Mouse (Mus musculus): ENCODE results near the gene Mdm2.
A peak's percentile ranks its signal among the peaks of the same experiment; 100 is the strongest.

Gene Mdm2

DNA sequence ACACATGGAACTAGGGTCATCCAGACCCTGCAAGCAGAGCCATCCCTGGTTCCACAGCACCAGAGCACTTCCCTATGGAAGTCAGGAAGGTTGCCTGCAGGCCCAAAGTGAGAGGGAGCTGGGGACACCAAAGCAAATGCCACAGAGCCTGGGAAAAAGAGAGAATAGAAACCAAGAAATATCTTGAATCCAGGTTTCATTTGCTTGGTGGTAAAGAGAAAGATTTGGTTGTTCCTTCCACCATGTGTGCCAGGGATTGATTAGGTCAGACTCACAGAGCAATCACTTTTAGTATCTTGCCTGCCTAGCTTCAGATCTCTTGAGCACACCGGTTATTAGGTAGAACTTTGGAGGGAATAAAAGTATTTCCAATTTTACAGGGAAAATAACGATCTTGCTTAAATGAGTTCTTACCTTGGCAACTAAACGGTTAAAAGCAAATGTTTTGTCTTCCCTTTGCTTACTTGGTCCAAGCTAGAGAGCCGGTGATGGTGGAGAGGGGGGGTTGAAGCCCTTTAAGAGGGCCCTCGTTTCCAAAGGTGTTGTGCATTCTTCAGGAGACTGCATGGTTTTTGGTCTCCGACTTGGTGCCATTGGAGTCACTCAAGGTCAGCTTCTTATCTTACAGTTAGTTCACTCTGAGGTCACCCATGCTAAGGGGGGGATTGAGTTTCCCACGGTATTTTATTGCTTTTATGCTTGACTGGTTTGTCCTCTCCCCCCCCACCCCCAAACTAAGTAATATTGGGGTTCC, 54.5 kb downstream of the Mdm2 start:
- no peak for DNase-seq (ENCODE audit: low spot score in 2 of 2)

DNA sequence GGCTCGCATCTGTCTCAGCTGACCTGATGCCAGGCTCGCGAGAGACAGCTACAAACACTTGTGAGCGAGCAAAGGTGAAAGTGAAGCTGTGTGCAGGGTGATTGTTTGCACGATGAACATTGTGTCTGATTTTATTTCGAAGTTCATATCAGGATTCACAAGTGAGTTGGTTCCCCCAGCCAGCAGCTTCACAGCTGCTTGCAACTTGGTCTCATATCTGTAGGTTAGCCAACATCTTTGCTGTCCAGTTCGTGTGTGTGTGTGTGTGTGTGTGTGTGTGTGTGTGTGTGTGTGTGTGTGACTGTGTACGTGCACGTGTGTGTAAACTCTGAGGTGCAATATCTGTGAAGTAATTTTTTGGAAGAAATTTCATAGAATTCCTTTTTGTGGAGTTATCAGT, 55.1 kb downstream of the Mdm2 start:
- DNase-seq (ENCODE audit: low spot score in 2 of 2): no peak

- DNase-seq (ENCODE audit: low spot score in 2 of 2): no peak
These were observed 55.9 kb downstream of the Mdm2 start for GRCm38 (mm10) chr10:117654576-117655123.

- DNase-seq (ENCODE audit: low spot score in 2 of 2): no peak
These were observed 56.8 kb downstream of the Mdm2 start for GRCm38 (mm10) chr10:117653779-117654173.

GRCm38 (mm10) chr10:117652930-117653778, 57.4 kb downstream of the Mdm2 start:
- DNase-seq (ENCODE audit: low spot score in 2 of 2): no peak

- no peak for DNase-seq (ENCODE audit: low spot score in 2 of 2)
These were observed 58.2 kb downstream of the Mdm2 start for GRCm38 (mm10) chr10:117652378-117652774.

DNA sequence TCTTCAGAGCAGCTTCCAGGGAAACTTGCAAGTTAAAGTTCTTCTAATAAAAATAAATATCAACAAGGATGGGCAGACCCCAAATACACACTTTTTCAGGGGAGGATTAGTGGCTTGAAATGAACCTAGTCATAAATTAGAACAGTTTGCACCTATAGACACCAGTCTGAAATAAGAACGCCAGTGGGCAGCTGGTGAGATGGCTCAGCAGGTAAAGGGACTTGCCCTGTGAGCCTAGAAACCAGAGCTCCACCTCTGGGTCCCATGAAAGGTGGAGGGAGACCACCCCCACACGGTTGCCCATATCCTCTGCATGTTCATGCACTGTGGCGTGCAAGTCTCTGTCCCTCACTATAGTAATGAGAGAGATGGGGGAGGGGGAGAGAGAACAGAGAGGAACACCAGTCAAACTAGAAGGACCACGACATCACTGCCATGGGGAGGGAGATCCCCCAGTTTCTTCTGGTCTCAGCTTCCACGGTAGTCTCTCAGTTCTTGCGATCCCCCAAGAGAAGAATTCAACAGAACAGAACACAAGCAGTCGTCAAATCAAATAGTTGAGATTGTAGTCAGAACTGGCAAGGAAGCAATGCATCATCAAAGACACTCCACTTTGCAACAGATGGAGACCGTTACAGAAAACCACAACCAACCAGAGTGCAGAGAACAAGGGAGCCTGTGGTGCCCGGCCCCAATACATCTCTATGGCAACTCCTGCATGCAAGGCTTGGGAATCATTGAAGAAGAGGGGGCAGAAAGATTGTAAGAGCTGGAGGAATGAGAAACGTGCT, 58.8 kb downstream of the Mdm2 start:
- DNase-seq (ENCODE audit: low spot score in 2 of 2): no peak

GRCm38 (mm10) chr10:117650725-117651124, 59.8 kb downstream of the Mdm2 start:
- no peak for DNase-seq (ENCODE audit: low spot score in 2 of 2)

DNA sequence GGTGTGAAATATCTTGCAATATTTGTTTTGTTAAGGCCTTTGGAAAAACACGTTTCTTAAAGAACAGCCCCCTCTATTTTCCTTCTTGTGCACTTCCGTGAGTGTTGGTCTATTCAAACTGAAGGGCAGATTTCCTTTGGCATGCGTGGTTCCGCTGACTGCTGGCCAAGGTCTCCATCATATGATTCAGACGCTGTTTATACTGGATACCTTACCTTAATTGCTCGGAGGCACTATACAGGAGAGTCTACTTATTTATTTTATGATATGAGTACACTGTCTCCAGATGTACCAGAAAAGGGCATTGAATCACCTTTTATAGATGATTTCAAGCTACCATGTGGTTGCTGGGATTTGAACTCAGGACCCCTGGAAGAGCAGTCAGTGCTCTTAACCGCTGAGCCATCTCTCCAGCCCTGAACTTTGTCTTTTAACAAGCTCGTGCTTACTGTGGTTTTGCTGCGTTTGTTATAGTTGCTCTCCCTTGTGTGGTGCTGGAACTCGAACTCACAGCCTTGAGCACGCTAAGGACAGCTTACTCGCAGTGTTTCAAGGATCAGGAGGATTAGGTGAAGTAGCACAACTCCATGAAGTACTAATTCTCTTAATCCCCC, 60.4 kb downstream of the Mdm2 start:
- DNase-seq (ENCODE audit: low spot score in 2 of 2): no peak

GRCm38 (mm10) chr10:117649292-117650041, 61.1 kb downstream of the Mdm2 start:
- no peak for DNase-seq (ENCODE audit: low spot score in 2 of 2)

DNA sequence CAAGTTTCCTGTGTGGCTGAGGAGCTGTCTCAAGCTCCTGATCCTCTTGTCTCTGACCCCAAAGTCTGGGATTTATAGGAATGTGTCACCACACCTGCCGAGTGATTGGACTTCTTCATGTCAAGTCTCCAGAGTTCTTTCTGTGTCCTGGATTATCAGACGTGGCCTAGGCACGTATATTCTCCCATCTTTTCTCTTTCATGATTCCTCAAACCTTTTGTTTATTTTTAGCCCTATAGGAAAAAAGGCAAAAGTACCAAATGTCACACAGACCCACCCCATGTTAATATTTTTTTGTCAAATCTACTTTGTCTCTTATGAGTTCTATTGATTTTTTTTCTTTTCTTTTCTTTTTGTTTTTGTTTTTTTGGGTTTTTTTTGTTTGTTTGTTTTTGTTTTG, 61.9 kb downstream of the Mdm2 start:
- DNase-seq (ENCODE audit: low spot score in 2 of 2): no peak

GRCm38 (mm10) chr10:117647964-117648472, 62.5 kb downstream of the Mdm2 start:
- no peak for DNase-seq (ENCODE audit: low spot score in 2 of 2)

GRCm38 (mm10) chr10:117647158-117647505, 63.4 kb downstream of the Mdm2 start:
- peak; percentile 15 to 30 for DNase-seq (ENCODE audit: low spot score in 2 of 2)

- no peak for DNase-seq (ENCODE audit: low spot score in 2 of 2)
These were observed 63.9 kb downstream of the Mdm2 start for GRCm38 (mm10) chr10:117646482-117647157.

DNA sequence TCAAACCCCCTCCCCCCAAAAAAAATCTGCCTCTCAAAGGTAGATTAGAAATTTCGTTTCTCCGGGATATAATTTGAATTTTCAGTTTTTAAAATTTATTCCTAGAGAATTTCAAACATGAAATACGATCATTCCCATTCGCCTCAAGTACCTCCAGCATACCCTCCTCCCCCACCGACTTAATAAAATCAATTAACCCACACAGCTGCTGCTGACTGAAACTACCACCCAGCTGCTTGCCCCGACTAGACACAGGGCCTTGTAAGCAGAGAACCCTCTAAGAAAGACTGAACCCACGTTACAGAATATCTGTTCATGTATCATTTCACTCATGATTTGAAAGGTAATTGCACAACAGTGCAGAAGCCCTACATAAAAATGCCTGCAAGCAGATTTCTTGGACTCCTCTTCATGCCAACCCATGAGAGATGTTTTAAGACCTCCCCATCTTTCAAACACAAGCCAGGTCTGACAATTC, 65.0 kb downstream of the Mdm2 start:
- DNase-seq (ENCODE audit: low spot score in 2 of 2): no peak

DNA sequence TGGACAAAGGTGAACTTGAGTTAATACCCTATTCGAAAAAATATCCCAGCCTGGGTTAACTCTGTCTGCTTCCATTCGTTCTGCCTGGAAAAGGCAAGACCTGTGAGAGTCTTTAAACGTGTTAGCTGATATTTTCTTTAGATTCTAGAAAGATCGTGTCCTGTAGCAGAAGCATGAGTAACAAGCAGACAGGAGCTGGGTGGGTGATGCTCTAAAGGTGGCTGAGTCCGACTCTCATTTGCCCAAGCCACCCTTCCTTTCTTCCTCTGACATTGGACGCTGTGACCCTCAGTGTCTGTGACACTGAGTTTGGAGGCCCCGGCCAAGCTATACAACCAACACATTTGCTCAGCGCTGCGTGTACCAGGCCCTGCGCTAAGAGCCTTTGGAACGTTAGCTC, 65.7 kb downstream of the Mdm2 start:
- DNase-seq (ENCODE audit: low spot score in 2 of 2): no peak

DNA sequence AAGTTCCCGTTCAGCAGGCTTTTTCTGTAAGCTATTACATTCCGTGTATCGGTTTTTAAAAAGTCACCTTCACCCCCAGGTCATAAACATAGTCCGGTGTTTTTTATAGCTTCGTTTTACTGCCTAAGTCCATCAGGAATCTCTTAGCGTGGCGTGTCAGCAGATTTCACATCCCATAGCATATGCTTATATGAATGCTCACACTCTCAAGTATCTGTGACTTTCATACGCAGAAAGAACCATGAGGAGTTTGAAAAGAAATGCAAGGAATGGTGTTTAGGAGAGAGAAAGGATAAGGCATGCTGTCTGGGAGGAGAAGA, 66.2 kb downstream of the Mdm2 start:
- no peak for DNase-seq (ENCODE audit: low spot score in 2 of 2)

DNA sequence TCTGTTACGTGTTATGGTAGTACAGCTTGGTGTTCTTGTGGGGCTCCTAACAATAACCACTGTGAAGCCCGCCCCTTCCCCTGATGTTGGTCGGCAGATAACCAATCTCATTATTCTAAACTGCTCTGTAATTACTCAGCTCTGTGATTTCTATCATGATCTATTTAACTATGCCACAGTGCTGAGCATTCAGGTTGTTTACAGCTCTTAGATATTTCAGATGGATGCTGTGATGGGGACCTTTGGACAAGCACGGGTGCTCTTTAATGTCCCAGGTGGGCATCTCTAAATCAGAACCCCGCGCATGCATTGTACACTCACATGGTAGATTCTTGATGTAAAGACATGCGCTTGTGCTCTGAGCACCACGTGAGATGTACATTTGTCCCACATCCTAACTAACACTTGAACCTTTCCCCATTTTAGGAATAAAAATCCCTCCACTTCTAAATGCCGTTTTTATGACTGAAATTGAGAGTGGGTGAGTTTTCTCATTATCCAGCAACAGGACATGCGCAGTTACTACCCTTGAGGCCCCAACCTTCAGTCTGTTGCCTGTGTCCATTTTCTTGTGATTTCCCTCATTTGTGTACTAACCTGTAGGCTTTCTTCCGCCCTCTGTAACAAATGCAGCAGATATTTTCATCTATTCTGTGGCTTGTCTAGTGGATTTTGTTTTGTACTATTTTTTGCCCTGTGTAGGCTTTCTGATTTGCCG, 66.7 kb downstream of the Mdm2 start:
- no peak for DNase-seq (ENCODE audit: low spot score in 2 of 2)

DNA sequence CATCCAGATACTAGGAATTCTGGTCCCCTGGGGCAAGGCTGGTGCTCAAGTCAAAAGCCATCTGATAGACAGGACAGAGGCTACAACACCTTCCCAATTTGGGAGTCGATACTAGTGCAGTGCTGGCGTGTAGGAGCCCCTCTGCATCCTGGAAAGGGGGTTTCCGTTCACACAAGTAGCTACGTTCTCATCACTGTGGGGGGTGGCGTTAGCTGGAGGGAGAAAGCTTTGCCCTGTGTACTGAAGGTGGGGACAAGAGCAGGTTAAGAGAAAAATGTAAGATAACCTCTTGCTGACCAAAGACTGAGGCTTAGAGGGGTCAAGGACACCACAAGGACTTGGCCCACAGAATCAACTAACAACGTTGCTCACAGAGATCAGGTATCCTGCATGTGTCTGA, 67.3 kb downstream of the Mdm2 start:
- DNase-seq (ENCODE audit: low spot score in 2 of 2): no peak
